Mouse (Mus musculus): ENCODE results near the gene Ttc38.

Ttc38 gene

GRCm38 (mm10) chr15:85893871-85894270, 61.8 kb downstream of the Ttc38 start:
- no peak for DNase-seq (ENCODE audit: low spot score in 2 of 2)

GRCm38 (mm10) chr15:85896284-85896683, 64.2 kb downstream of the Ttc38 start:
- peak; percentile 60 to 67 for DNase-seq (ENCODE audit: low spot score in 2 of 2)

GRCm38 (mm10) chr15:85897113-85897512, 65.0 kb downstream of the Ttc38 start:
- DNase-seq (ENCODE audit: low spot score in 2 of 2), result no peak

- DNase-seq (ENCODE audit: low spot score in 2 of 2), result no peak
Observed at GRCm38 (mm10) chr15:85899396-85899795, 67.3 kb downstream of the Ttc38 start.

GRCm38 (mm10) chr15:85900318-85900717, 68.2 kb downstream of the Ttc38 start:
- DNase-seq (ENCODE audit: low spot score in 2 of 2), result no peak

- DNase-seq (ENCODE audit: low spot score in 2 of 2), result no peak
Observed at GRCm38 (mm10) chr15:85900801-85901200, 68.7 kb downstream of the Ttc38 start.

- DNase-seq (ENCODE audit: low spot score in 2 of 2), result no peak
Observed at GRCm38 (mm10) chr15:85902505-85902904, 70.4 kb downstream of the Ttc38 start.

- DNase-seq (ENCODE audit: low spot score in 2 of 2), result no peak
Observed at GRCm38 (mm10) chr15:85903826-85904225, 71.7 kb downstream of the Ttc38 start.

Data from spleen, postnatal 36 days (tissue).